Mouse (Mus musculus): ENCODE measurements around the gene Nav2. TPM values are rescaled to one million over a fixed set of nuclear protein-coding genes. Genes with fewer than 3 reads are reported as not detected.

The Nav2 gene
- polyA plus RNA-seq, 1 experiment = 38.5 TPM

DNA sequence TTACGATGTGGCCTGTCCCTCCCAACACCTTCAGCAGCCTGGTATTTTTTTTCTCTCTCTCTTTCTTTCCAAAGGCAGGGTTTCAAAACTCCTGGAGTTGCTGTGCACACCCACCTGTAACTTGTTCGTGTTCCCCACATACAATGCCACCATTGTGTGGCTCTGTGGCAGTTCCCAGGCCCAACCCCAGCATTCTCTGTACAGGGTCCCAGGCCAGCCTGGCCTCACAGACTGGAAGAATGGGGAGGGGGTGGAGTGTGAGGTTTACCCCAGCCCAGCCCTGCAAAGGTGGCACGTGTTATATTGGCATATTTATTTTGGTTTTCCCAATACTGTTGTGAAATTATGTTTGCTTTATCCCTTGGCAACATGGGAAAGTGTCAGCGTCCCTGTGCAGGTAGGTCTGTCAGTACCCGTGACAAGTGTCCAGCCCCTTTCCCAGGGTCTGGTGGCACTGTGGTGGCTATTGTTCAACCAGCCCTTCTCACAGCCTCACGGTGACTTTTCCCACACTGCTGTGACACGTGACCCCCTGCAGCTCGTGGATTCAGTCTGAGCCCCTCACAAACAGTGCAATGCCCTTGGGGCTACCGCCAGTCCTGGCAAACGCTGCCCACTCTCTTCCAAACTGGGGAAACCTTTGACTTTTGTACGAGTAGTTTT lies 443.2 kb downstream of the Nav2 start:
- H3K27ac ChIP-seq (ENCODE audit: insufficient read depth, low read length) = no peak overlapping the region
- peaks cover 10% of the 10 kb centered on the region for H3K4me1 ChIP-seq (ENCODE audit: control insufficient read depth, insufficient read depth, low read length)
- no peak overlapping the region for H3K4me3 ChIP-seq (ENCODE audit: insufficient read depth, low read length)
- no peak for TF ChIP-seq CTCF (IDR thresholded peaks at IDR 0.05; ENCODE audit: extremely low read depth, insufficient read depth, low read length)
- TF ChIP-seq POLR2A (IDR thresholded peaks at IDR 0.05; ENCODE audit: extremely low read depth, insufficient read depth, low read length) = no peak

GRCm38 (mm10) chr7:49357441-49358165 lies 449.1 kb downstream of the Nav2 start:
- H3K4me3 ChIP-seq (ENCODE audit: insufficient read depth, low read length) = no peak overlapping the region
- peaks cover 21% of the 10 kb centered on the region for H3K4me1 ChIP-seq (ENCODE audit: control insufficient read depth, insufficient read depth, low read length)
- TF ChIP-seq CTCF (IDR thresholded peaks at IDR 0.05; ENCODE audit: extremely low read depth, insufficient read depth, low read length) (no peak), POLR2A (IDR thresholded peaks at IDR 0.05; ENCODE audit: extremely low read depth, insufficient read depth, low read length) (no peak)
- no peak overlapping the region for H3K27ac ChIP-seq (ENCODE audit: insufficient read depth, low read length)

DNA sequence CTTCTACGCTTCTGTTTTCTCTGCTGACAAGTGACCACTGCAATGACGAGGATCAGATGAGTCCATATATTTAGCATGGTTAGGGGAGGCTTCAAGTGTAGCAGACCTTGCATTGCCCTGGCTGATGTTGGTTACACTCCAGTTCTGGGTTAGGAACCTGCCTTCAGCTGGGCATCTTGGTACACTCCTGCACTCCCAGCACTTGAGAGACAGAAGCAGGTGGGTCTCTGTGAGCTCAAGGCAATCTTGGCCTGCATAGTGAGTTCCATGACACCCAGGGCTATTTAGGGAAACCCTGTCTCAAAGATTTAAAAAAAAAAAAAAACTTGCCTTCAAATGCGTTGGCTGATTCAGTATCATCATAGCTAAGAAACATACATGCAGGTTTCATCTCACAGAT lies 450.6 kb downstream of the Nav2 start:
- Histone ChIP-seq H3K4me3 (ENCODE audit: insufficient read depth, low read length) (no peak overlapping the region), H3K4me1 (ENCODE audit: control insufficient read depth, insufficient read depth, low read length) (peaks cover 24% of the 10 kb centered on the region), H3K27ac (ENCODE audit: insufficient read depth, low read length) (no peak overlapping the region)
- no peak for TF ChIP-seq CTCF (IDR thresholded peaks at IDR 0.05; ENCODE audit: extremely low read depth, insufficient read depth, low read length)
- no peak for TF ChIP-seq POLR2A (IDR thresholded peaks at IDR 0.05; ENCODE audit: extremely low read depth, insufficient read depth, low read length)

DNA sequence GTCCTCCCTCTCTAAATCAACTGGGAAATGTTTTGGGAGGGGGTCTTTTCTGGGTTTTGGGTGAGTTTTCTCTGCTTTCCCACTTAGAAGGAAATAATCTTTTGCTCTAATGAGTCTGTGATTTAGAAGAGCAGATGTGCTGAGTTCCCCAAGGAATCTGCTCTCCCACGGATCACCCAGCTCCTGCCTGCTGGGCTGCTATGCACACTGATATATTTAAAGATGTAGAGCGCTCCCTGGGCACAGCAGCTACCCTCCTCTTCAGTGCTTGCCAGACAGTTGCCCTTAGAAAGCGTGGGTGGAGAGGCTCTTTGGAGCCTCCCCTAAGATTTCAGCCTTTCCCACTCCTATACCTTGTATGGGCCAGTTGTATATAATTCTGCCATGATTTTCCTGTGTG lies 452.1 kb downstream of the Nav2 start:
- H3K4me3 ChIP-seq (ENCODE audit: insufficient read depth, low read length) = no peak overlapping the region
- no peak for TF ChIP-seq CTCF (IDR thresholded peaks at IDR 0.05; ENCODE audit: extremely low read depth, insufficient read depth, low read length)
- TF ChIP-seq POLR2A (IDR thresholded peaks at IDR 0.05; ENCODE audit: extremely low read depth, insufficient read depth, low read length) = no peak
- peaks cover 26% of the 10 kb centered on the region for H3K4me1 ChIP-seq (ENCODE audit: control insufficient read depth, insufficient read depth, low read length)
- no peak overlapping the region; the same call in 1 of the 2 replicates for H3K27ac ChIP-seq (ENCODE audit: insufficient read depth, low read length)

- no peak for TF ChIP-seq CTCF (IDR thresholded peaks at IDR 0.05; ENCODE audit: extremely low read depth, insufficient read depth, low read length)
- TF ChIP-seq POLR2A (IDR thresholded peaks at IDR 0.05; ENCODE audit: extremely low read depth, insufficient read depth, low read length) = no peak
- peaks cover 31% of the 10 kb centered on the region for H3K4me1 ChIP-seq (ENCODE audit: control insufficient read depth, insufficient read depth, low read length)
- no peak overlapping the region for H3K4me3 ChIP-seq (ENCODE audit: insufficient read depth, low read length)
- H3K27ac ChIP-seq (ENCODE audit: insufficient read depth, low read length) = no peak overlapping the region
Observed at GRCm38 (mm10) chr7:49361465-49362090, 453.1 kb downstream of the Nav2 start.

DNA sequence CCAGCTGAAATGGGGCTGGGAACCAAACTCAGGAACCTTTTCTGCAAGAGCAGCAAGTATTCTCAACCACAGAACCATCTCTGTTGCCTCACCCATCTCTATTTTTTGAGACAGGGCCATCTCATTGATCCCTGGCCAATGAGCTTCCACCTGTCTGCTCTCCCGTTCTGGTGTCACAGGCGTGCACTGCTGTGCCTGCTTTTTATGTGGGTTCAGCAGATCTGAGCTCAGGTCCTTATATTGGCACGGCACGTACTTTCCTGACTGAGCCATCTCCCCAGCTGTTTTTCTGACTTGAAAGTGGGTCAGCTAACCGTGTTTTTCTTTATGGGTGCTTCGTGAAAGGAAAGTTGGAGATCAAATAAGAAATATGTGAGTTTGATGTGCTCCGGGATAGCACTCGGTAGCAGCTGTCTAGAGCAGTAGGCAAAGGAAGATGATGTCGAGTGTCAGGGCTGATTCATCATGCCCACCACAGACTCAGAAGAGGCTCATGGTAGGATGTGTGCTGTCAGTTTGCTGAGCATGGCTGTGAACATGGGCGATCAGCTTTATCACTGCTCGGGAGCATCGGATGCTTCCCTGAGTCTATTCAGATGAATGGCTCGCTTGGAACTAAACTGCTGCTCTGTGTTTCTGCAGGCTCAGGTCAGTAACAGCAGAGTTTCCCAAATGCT lies 456.1 kb downstream of the Nav2 start:
- H3K4me3 ChIP-seq (ENCODE audit: insufficient read depth, low read length) = no peak overlapping the region
- TF ChIP-seq CTCF (IDR thresholded peaks at IDR 0.05; ENCODE audit: extremely low read depth, insufficient read depth, low read length) = 0 out of 2 replicates have a peak, but pooled peaks have one; percentile 6
- no peak for TF ChIP-seq POLR2A (IDR thresholded peaks at IDR 0.05; ENCODE audit: extremely low read depth, insufficient read depth, low read length)
- peak overlapping the region; percentile 17; the same call in 1 of the 2 replicates for H3K27ac ChIP-seq (ENCODE audit: insufficient read depth, low read length)
- peaks cover 41% of the 10 kb centered on the region for H3K4me1 ChIP-seq (ENCODE audit: control insufficient read depth, insufficient read depth, low read length)

DNA sequence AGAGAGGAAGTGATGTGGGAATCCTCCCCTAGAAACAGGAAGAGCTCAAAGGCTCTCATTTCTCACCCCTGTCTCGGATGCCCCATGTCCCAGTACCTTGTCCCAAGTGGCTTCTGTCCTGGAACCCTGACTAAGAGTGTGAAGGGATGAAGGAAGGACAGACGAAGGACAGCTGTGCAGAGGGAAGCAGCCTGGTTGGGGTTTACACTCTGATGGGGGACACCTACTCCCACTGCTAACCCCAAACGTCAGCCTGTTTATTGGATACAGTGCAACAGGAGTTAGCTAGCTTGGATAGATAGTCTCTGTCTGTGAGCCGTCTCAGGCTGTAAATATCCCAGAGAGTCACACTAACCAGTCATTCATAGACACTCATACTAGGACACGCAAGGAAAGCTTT lies 460.1 kb downstream of the Nav2 start:
- H3K4me3 ChIP-seq (ENCODE audit: insufficient read depth, low read length) = no peak overlapping the region
- TF ChIP-seq POLR2A (IDR thresholded peaks at IDR 0.05; ENCODE audit: extremely low read depth, insufficient read depth, low read length) (no peak), CTCF (IDR thresholded peaks at IDR 0.05; ENCODE audit: extremely low read depth, insufficient read depth, low read length) (no peak)
- peaks cover 37% of the 10 kb centered on the region for H3K4me1 ChIP-seq (ENCODE audit: control insufficient read depth, insufficient read depth, low read length)
- H3K27ac ChIP-seq (ENCODE audit: insufficient read depth, low read length) = no peak overlapping the region

DNA sequence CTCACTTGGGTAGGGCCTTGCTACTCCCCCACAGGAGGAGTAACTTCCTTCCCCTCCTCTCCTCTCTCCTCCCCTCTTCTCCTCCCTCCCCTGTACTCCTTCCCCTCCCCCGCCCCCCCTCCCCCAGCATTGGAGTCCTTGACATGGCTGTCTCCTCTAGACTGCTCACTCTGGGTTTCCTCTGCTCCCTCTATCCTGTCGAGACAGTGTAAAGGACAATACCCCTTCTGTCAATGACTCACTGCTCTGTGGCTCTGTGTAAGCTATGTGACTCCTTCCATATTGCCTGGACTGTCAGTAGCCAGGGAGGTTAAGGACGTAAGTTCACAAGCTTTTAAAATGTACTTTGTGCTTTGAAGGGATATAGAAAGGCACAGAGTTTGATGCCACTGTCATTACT lies 460.5 kb downstream of the Nav2 start:
- Histone ChIP-seq H3K4me1 (ENCODE audit: control insufficient read depth, insufficient read depth, low read length) (peaks cover 39% of the 10 kb centered on the region), H3K4me3 (ENCODE audit: insufficient read depth, low read length) (no peak overlapping the region), H3K27ac (ENCODE audit: insufficient read depth, low read length) (no peak overlapping the region)
- TF ChIP-seq POLR2A (IDR thresholded peaks at IDR 0.05; ENCODE audit: extremely low read depth, insufficient read depth, low read length) (no peak), CTCF (IDR thresholded peaks at IDR 0.05; ENCODE audit: extremely low read depth, insufficient read depth, low read length) (no peak)

GRCm38 (mm10) chr7:49369809-49370473 lies 461.4 kb downstream of the Nav2 start:
- TF ChIP-seq CTCF (IDR thresholded peaks at IDR 0.05; ENCODE audit: extremely low read depth, insufficient read depth, low read length) = no peak
- no peak for TF ChIP-seq POLR2A (IDR thresholded peaks at IDR 0.05; ENCODE audit: extremely low read depth, insufficient read depth, low read length)
- H3K27ac ChIP-seq (ENCODE audit: insufficient read depth, low read length) = no peak overlapping the region

More at GRCm38 (mm10) chr7:49369809-49370473, 461.4 kb downstream of the Nav2 start:
- Histone ChIP-seq H3K4me3 (ENCODE audit: insufficient read depth, low read length) (no peak overlapping the region), H3K4me1 (ENCODE audit: control insufficient read depth, insufficient read depth, low read length) (peaks cover 40% of the 10 kb centered on the region)

Measured in cortical plate, adult 2 months (tissue).